Mouse (Mus musculus): ENCODE measurements around the gene Gga1. TPM values are rescaled to one million over a fixed set of nuclear protein-coding genes. Genes with fewer than 3 reads are reported as not detected.
A peak's percentile ranks its signal among the peaks of the same experiment; 100 is the strongest.
"Not testable (repeated sequence)": the region's sequence is repeated elsewhere in the genome, so short reads cannot be mapped to it uniquely, and the experiment has no call there.

The Gga1 gene
- polyA plus RNA-seq, 3 experiments from 2014 or later: 11.9 to 22.5 (median 16.1) TPM

DNA sequence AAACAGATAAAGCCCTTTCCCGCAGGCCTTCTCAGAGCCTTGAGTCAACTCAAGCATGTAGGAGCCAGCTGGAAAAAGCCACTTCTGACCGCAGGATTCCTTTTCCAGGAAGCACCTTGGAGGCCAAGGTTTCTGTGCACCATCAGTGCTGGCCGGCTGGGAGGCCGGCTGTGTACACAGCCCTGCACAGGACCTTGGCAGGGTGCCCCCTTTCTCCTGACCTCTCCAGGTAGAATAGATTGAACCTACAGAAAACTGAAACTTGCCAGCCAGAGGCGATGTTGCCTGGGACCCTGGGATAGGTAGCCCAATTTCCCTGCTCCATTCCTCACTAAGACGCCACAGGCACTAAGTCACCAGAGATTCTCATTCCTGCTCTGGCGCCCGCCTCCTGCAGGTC, 31.1 kb upstream of the Gga1 start:
- ATAC-seq: no peak

DNA sequence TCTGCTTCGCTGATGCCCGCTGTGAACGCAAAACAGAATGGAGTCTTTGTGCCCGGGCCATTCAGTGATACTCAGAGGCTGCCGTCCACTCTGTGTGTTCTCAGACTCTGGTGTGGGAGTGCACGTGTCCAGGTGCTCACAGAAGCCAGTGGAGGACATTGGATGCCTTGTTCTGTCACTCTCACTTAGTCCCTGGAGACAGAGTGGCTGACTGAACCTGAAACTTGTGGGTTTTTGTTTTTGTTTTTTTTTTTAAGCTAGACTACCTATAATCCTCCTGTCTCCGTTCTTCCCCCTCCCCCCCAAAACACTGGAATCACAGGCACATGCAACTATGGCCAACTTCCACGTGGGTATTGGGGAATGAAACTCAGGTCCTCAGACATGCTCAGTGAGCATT, 30.6 kb upstream of the Gga1 start:
- no peak for ATAC-seq

DNA sequence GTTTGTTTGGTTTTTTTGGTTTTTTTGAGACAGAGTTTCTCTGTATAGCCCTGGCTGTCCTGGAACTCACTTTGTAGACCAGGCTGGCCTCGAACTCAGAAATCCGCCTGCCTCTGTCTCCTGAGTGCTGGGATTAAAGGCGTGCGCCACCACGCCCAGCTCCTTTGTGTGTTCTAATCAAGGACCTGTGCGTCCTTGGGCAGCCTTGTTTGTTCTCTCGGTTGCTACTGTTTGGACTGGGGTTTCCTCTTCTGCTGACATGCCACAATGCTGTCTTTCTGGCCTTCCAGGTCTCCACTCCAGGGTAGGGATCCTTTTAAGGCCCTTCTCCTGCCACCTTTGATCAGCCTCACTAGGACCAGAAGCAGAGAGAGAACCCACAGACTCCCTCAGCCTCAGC, 30.2 kb upstream of the Gga1 start:
- ATAC-seq: not testable (repeated sequence)

DNA sequence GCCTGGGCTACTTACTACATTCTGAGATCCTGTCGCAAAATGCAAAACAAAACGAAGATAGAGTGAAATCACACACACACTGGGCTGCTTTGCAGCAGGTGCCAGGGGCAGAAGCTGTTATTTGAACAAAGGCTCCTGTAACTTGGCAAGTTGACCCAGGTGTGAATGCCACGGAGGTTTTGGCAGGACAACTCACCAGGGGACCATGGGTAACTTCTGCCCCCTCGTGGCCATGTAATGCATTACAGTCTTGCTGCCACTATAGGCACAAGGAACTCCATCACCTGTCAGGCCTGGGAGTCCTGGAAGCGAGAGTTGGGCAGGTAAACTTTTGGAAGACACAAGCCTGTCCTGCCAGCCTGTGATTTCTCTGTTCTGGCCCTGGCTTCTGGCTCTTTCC, 28.5 kb upstream of the Gga1 start:
- ATAC-seq: peak; percentile 54

DNA sequence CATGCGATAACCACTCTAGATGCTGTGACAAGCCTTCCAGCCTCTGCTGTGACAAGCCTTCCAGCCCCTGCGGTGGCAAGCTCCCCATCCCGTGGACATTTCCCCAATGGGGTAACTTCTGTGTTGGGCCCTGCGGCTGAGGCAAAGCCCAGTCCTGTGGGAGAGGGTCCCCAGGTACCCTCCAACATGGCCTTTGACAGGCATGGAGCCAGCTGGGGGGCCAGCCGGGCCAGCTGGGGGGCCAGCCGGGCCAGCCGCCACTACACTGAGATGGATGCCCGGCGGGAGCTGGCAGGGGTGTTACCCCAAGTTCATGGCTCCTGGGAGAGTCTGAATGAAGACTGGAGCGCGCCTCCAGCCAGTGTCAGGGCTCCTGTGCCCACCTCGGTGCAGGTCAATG, 27.5 kb upstream of the Gga1 start:
- ATAC-seq: no peak

DNA sequence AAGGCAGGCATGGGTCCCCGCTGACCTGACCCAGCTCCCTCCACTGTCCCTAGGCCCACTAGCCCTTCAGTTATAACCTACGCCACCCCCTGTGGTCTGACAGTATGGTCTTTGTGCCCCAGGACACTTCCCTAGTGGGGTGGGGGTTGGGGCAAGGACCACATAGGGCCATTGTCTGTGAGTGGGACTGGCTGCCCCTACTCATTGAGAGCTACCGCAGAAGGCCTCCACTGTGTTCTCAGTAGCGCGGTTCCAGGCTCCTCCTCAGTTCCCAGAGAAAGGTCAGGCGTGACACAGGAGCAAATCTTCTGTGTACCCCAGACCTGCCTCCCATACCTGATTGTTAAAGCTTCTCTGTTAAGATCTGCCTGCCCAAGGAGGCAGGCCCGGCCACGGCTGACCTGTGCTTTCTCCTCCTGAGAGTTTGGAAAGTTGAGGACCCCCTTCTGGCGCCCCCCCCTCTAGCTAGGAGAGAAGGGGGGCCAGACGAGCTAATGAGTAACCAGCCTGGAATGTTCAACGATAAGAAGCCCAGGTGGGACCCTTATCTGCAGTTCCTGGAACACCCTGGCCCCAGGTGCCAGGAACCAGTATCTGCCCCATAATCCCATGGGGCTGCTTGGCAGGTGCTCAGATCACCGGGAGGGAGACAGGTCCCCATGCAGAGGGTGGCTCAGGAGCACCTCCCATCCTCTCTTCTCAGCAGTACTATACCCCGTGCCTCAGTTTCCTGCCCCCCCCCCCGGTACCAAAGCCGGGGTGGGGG, 26.7 kb upstream of the Gga1 start:
- no peak for ATAC-seq

DNA sequence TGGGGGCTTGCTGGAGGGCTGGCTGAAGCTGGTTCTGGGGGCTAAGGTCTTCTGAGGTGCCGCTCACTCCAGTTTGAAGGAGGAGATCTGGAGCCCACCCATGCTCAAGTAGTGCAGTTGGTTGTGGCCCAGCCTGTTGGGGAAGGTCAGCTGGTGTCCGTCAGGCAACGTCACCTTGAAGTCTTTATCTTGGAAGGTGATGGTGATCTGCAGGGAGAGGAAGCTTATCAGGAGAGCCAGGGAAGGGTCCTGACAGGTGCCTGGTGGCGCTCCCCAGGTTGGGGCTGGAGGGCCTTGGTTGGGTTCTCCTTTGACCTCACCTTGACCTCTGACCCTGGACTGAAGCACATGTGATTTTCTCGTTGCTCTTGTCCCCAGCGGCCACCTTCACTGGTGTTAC, 26.0 kb upstream of the Gga1 start:
- no peak for ATAC-seq

DNA sequence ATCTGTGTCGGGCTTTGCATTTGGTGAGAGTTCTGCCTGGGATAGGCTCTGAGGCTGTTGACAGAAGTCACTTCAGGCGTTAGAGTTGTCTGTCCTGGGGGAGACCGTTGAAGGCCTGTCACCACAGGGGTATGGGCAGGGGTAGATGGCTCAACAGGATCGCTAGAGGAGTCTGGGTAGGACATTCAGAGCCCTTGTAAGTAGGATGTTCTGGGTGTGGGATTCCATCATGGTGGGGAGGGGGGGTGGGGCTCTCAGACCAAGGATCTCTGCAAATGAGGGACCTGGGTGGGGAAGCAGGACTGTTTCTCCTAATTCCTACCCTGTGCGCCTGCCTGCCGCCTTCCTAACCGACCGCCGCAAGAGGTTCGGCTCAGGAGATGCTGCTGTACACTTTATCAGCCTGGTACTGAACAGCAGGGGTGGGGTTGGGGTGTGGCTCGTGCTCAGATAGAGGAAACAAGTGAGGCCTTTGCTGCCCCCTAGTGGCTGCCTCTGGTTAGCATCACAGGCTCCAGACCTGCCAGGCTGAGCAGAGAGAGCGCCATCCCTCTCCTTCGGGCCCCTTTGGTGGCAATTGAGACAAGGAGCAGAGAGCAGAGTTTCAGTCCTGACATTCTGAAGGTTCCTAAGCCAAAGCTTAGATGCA, 25.4 kb upstream of the Gga1 start:
- ATAC-seq: peak; percentile 86

DNA sequence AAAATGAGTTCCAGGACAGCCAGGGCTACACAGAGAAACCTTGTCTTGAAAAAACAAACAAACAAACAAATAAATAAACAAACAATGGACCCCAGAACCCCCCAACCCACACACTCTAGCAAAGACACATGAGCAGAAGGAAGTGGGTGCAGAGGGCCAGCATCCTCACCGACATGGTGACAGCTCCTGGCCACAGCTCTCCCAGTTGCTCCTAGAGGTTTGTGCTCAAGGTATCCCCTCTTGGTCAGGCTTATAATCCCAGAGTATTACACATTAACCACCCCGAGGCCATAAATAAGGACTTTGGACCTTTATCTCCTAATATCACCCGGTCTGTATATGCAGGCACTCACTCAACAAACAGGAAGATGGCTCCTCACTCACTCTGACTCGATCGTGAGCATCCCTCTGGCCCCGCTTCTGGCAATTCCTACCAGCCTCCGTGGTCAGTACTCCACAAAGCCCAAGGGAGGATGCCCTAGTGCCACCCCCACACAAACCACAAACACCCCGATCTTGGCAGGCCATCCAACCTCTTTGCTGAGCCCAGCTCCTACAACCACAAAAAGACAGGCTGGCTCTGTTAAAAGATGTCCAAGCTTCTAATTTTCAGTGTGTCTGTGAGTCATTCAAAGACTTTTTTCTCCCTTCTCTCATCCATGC, 21.6 kb upstream of the Gga1 start, which contains the start of gene Lgals2:
TSS of gene Lgals2 (minus strand) at position 227 of the 663 bp plus-strand sequence.
- ATAC-seq: no peak

DNA sequence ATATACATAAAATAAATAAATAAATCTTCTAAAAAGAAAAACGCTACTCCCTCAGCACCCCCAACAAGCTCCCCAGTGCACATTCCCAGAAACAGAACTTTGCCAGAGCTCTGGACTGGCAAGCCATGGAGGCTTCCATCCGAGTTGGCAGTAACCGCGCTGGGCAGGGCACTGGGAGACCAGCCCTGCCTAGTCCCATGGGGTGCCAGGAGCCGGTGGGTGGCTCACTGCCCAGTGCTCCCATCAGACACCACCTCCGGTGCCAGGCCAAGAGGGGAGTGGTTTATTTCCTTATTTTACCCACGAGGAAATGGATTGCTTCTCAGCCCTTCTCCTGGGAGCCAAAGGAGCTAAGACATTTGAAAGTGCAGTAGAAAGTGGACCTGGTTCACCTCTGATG, 20.0 kb upstream of the Gga1 start:
- ATAC-seq: no peak

DNA sequence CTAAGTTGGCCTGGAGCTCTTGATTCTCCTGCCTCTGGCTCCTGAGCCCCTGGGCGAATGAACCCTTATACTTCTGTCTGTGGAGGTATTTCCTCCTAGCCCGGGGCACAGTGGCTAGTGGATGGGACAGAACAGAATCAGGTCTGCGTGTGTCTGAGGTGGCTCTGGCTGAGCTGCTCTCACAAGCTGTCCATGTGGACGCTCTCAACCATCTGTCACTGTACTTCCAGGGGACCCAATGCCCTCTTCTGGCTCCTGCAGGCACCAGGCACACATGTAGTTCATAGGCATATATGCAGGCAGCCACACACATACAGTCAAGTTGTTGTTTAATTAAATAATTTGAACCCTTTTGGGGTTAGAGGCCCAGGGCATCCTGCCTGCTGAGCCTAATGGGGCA, 17.7 kb upstream of the Gga1 start:
- no peak for ATAC-seq

DNA sequence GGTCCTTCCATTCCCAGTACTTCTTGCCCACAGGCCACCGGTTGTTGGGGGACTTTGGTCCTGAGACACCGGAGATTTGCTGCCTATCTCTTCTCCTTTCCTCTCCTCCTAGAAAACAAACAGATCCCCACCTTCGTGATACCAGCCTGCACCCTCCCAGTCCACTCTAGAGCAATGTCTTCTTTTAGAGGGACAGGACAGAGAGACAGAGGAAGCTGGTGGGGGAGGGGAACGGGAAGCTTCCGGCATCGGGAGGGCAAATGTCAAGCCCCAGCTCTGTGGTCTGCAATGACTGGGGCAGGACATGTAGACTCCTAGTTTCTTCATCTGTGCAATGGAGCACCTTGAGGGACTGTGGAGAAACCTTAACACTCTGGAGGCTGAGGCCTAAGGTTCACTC, 17.3 kb upstream of the Gga1 start:
- ATAC-seq: peak; percentile 28

DNA sequence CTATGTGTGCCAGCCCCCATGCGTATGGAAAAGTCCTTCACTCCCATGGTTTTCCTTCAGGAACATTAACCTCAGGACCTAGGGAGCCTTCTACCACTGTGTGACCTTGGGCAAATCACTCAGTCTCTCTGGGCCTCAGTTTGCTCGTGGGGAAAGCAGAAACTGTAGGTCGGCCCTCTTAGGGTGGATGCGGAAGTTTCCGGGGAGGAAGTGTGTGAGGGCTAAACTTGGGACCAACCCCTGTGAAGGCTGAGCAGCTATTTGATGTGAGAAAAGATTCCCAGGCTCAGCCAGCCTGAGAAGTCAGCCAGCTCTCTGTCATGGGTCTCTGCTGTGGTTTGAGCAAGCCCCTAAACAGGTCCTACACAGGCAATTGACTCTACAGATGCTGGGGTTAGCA, 14.7 kb upstream of the Gga1 start:
- ATAC-seq: no peak

DNA sequence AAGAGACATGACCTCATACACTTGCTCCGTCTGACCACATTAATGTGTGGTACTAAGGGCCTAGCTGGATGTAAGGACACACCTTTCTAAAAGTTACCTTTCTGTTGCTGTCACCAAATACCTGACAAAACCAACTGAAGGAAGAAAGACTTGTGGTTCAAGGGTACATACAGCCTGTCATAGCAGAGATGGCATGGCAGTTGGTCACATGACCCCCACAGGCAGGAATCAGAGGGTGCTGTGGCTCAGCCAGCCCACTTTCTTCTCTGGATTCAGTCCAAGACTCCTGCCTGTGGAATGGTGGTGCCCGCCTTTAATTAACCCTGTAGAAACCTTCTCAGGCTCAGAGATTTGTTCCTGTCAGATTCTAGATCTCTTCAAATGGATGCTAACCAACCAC, 13.8 kb upstream of the Gga1 start:
- no peak for ATAC-seq

DNA sequence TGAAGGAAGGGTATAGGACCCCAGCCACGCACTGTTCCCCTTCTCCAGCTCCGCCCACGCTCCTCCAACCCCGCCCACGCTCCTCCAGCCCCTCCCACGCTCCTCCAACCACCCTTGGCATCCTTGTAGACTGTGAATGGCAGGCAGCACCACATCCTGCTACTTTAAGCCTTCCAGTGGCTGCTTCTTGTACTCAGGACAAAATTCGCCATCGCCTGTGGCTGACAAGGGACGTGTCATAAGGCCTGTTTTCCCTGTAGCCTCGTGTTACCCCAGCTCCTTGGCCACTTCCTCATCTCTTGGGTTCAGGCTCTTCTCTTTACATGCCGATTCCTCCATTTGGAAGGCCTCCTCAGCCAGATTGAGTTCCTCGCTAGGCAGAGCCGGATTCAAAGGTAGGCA, 13.1 kb upstream of the Gga1 start:
- no peak for ATAC-seq

DNA sequence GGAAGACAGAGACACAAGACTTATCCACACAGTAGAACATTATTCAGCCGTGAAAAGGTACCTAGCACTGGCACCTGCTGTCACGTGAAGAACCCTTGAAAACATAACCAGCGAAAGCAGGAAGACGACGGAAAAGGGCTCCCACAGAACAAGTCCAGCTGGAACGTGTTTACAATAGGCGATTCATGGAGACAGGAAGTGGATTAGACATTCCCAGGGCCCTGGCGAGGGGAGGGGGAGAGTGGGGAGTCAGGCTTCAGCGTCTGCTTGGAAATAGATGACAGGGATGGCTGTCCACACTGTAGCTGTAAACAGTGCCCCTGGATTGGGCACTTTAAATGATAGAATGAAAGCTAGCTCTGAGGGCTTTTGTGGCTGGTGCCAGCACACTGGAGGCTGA, 8.6 kb upstream of the Gga1 start:
- no peak for ATAC-seq

DNA sequence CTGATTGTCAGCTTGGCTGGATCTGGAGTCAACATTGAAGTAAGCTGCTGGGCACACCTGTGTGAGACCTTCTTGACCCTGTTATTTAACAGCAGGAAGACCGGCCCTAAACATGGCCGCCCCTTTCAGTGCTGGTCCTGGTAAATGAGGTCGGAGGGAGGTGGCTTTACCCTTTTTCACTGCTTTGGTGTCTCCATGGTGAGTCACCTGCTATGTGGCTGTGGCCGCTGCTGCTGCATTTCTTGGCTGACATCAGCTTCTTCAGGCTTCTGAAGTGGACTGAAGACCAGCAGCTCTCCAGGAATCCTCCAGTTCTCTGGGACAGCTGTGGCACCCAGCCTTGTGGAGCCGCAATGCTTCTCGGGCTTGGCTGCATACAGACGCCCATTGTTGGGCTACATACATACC, 8.2 kb upstream of the Gga1 start:
- no peak for ATAC-seq

DNA sequence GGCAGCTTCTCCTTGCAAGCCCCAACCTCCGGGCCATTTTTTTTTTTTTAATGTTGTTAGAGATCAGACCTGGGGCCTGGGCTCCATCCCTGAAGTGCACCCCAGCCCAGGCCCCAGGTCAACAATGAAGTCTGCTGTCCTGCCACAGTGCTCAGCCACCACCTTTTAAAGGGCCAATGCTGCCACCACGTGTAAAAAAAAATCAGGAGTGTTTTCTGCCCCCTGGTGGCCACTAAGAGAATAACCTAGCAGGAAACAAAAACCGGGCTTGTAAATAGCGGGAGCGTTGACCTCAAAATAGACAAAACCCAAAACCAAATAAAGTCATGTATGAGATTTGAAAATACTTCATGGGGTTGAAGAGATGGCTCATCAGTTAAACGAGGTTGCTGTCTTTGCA, 7.2 kb upstream of the Gga1 start:
- no peak for ATAC-seq

DNA sequence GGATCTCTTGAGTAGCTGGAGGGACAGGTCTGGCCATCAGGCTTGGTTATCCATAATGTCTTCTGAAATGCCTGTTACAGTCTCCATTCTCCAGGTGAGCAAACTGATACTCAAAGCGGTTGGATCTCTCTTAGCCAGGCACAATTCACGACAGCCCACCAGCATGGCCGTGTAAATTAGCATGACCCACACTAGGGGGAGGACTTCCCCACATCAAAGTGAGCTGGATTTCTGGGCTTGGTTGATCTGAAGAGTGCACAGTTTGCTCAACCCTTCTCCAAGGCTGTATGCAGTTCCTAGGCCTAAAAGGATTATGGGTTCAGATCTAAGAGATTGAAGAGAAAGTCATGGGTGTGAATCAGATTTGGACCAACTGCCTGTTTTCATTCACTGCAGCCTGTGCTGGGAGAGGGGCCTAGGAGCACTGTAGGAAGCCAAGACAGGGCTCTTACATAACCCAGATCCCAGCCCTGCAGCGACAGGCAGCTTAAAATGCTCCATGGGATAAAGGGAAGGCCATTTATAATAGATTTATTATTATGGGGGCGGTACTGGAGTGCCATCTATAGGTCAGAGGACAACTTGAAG, 4.9 kb upstream of the Gga1 start:
- no peak for ATAC-seq

DNA sequence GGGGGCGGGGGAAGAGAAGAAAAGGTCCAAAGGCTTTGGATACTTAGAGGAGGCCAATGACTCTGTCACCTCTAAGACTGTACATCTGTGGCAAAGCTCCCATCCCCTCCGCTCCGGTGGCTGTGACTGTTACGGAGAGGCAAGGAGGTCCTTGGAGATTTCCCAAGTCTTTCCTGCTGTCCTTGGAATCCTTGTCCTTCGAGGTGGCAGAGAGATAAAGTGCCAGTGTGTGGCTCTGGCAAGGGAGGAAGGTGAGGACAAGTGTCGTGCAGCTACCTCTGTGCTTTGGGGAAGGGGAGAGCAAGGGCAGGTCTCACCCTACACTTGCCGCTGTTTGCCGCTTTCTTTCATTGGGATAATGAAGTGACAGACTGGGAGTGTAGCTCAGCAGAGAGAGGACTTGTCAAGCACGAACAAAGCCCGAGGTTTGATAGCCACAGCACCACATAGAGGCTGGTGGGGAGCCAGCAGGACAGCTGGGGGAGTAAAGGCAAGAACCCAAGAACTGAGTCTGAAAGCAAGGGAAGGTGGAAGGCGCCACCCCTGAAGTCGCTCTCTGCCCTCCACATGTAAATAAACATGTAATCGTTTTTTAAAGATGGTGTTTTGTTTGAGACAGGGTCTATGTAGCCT, 3.1 kb upstream of the Gga1 start:
- ATAC-seq: no peak

DNA sequence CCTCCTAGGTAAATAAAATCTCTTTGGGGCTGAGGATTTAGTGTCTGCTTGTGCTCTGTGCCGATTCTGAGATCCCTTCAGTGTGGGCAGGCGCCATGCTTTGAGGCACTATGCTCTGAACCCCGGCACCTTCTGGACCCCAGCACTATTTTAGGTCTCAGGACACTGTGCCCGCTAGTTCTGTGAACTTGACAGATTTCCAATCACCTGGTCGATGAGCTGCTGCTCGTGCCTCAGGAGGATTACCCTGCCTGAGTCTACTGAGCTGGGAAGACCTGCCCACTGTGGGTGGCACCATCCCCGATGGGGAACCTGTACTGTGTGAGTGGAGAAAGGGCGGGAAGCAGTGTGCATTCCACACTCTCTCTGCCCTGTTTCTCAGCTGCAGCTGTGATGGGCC, 2.0 kb upstream of the Gga1 start:
- no peak for ATAC-seq

DNA sequence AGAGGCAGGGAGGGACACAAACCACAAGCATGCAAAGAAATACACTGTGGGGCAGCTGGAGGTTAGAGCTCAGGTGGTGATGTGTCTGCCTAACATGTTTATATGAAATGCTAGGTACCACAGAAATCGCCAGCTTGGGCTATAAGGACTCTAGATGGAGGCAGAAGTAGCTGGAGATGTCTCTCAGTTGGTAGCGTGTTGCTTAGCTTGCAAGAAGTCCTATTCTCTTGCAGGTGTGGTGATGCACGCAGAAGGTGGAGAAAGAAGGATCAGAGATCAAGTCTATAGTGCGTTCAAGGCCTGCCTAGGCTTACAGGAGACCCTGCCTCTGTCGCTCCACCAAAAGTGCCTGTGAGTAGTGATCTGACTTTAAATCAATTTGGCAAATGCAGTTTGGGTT, 1.5 kb upstream of the Gga1 start:
- ATAC-seq: no peak

DNA sequence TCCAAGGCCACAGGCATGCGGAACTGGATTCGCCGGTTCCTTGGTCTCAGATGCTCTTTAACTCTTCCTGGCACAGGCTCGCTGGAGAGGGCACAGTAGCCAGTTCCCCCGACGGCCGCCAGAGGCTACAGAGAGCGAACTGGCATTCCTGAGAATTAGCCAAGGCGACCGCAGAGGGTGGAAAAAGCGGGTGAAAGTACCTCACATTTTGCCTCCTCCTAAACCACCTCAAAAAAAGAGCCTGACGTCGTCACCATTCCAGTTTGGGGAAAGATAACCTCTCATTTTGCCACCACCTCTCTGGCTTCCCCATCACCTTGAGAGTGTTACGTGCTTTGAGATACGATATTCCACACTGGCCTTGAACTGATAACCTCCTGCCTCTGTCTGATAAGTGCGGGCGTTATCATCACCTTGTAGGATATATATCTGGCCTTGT, 713 bp upstream of the Gga1 start:
- peak; percentile 25 for ATAC-seq

Measured in inflammation-experienced regulatory T-cells, adult 6 months (primary cell).